Mouse (Mus musculus): ENCODE measurements around the gene Galp.
"Not testable (repeated sequence)": the region's sequence is repeated elsewhere in the genome, so short reads cannot be mapped to it uniquely, and the experiment has no call there.

Gene Galp

DNA sequence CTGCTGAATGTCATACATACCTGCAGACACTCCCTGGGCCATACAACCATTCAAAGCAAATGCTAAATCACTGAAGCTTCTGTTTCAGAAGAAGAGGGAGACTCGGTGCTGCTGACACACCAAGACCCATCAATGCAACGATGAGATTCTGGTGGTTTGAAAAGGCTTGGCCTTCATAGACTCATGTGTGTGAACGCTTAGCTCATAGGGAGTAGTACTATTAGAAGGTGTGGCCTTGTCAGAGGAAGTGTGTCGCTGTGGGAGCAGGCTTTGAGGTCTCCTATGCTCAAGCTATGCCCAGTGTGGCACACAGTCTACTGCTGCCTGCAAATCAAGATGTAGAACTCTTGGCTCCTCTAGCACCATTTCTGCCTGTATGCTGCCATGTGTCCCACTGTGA is 60.5 kb downstream of the Galp start:
- no peak for DNase-seq (ENCODE audit: low spot score)

DNA sequence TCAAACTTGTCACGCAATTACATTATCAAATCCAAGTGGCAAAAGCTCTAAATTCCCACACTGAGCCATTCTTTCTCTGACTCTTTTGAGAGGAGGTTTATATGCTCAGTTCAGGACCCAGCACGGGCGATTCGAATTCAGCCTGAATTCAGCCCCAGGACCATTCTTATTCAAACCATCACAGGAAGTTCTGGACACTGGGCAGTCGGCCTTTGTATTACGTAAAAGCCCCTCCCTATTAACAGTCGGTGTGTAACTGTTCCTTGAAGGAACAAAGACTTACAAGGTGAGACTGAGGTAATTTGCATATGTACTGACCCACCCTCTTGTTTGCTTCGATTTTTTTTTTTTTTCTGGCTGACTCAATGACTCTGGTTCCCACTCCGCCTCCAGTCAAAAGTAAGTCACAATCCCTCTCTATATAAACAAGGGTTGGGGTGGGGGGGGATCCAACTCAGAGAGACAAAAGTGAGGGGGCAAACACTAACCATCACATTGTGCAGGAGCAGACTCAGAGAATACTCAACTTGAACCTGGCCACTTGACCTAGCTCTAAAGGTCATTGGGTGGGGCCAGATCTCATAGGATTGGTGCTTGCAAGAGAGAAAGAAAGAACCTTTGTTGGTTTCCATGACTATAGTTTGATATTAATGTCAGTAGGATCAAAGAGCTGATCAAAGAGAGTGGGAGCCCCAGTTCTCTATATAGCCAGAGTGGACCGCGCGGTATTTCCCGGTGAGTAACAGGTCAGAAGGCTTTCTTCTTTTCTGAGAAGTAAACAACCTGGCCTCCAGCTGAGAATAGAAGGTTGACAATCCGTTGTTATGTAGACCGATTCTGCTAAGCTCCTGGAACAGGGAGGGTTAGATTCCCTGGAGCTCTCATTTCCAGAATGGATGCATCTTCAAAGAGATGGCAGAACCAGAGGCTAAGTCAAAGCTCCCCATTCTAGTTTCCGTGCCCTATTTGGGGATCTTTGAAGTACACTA is 61.6 kb downstream of the Galp start:
- DNase-seq (ENCODE audit: low spot score): no peak

DNA sequence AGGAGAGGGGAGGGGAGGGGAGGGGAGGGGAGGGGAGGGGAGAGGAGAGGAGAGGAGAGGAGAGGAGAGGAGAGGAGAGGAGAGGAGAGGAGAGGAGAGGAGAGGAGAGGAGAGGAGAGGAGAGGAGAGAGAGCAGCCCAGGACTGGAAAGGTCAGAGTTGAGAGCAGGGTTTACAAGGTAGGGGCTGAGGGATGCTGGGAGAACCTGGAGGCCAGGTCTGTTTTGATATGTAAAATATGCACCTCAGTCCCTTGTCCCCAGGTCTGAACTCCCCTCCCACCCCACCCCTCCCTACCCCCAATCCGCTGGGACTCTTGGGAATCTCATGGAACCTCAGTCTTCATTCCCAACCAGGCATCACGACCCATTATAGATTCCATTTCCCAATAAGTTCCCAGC is 63.1 kb downstream of the Galp start:
- not testable (repeated sequence) for DNase-seq (ENCODE audit: low spot score)

DNA sequence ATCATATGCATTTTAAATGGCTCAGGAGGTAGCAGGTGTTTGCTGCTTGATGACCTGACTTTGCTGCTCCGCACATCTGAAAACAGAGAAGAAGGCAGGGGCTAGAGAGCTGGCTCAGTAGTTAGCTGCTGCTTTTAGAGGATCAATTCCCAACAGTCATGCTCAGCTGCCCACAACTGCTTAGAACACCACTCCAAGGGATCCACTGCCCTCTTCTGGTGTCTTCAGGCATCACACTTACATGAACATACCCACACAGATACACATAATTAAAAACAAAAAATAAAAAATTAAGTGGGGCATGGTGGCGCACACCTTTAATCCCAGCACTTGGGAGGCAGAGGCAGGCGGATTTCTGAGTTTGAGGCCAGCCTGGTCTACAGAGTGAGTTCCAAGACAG is 65.2 kb downstream of the Galp start:
- DNase-seq (ENCODE audit: low spot score): no peak

DNA sequence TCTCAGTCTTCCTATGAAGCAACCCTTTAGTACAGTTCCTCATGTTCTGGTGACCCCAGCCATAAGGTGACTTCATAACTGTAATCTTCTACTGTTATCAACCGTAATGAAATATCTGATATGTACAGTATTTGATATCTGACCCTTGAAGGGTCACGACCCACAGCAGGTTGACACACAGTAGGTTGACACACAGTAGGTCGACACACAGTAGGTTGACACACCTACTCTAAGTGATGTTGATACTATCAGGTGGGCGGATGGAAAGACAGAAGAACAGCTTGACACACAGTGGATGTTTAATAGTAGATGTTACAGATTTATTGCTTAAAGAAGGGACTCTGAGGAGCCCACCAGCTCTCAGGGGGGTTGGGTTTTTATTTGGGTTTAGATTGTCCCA is 66.1 kb downstream of the Galp start:
- no peak for DNase-seq (ENCODE audit: low spot score)

DNA sequence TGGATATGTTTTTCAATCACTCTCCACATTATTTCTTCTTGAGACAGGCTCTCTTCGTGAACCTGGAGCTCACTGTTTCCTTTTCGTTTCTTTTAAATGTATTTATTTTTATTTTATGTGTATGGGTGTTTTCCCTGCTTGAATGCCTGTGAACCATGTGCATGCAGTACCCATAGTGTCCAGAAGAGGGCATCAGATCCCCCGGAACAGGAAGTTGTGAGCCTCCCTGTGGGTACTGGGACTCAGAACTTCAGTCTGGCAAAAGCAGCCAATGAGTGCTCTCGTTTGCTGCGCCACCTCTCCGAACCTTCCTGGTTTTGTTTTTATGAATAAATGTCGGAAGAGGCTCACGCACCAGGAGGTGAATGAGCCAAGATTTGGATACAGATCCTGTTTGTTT is 68.8 kb downstream of the Galp start:
- no peak for DNase-seq (ENCODE audit: low spot score)

Data from MN1 (cell line).